Mouse (Mus musculus): Measurements from ENCODE around the gene Crabp2. TPM values are rescaled to one million over a fixed set of nuclear protein-coding genes. Genes with fewer than 3 reads are reported as not detected.

Crabp2 gene
- polyA plus RNA-seq, 1 experiment = not detected

DNA sequence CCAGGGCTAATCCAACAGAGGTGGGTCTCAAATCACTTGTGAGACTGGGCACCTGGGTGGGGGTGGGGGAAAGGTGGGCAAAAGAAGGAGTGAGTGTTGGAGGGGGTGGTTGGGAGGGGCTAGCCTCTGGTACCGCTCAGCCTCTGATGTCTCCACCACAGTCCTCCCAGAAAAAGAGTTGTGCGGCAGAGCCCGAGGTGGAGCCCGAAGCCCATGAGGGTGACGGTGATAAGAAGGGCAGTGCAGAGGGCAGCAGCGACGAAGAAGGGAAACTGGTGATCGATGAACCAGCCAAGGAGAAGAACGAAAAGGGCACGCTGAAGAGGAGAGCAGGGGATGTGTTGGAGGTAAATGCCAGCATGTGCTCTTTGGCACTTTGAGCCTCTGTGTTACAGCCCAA, 34.6 kb upstream of the Crabp2 start:
- Histone ChIP-seq H3K36me3 (ENCODE audit: control insufficient read depth, insufficient read depth, low read length) (peaks cover 29% of the 10 kb centered on the region), H3K27ac (ENCODE audit: insufficient read depth, low read depth, low read length) (no peak overlapping the region), H3K4me1 (ENCODE audit: control insufficient read depth, insufficient read depth, insufficient read length, low read length) (peaks cover 13% of the 10 kb centered on the region), H3K27me3 (ENCODE audit: control insufficient read depth, insufficient read depth, low read length) (no peaks in the 10 kb centered on the region), H3K4me3 (ENCODE audit: low read depth, low read length) (no peak overlapping the region)
- 93% methylated on average over 10 of the region's 10 CpGs for WGBS
- TF ChIP-seq CTCF (IDR thresholded peaks at IDR 0.05; ENCODE audit: extremely low read depth, insufficient read length, insufficient replicate concordance, low read depth, low read length) (no peak), POLR2A (IDR thresholded peaks at IDR 0.05; ENCODE audit: low read depth, low read length) (no peak)

GRCm38 (mm10) chr3:87916990-87917389, 31.5 kb upstream of the Crabp2 start:
- Histone ChIP-seq H3K4me1 (ENCODE audit: control insufficient read depth, insufficient read depth, insufficient read length, low read length) (no peaks in the 10 kb centered on the region; the same call in 1 of the 2 replicates), H3K36me3 (ENCODE audit: control insufficient read depth, insufficient read depth, low read length) (peaks cover 33% of the 10 kb centered on the region)
- WGBS = 84% methylated on average over 1 of the region's 1 CpGs

DNA sequence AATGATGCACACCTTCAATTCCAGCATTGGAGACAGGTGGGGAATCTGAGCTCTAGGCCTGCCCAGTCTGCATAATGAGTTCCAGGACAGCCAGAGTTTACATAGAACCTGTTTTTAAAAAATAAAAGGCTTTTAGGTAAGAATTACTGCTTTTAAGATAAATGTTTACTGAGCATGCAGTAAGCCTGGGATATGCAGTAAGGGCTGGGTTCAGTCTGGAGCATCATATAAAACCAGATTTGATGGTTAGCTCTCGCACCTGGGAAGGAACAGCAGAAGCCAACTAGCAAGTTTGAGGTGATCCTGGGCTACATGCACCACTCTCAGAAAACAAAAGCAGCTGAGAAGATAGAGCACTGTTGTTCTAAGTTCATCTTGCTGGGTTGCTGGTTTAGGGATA, 29.9 kb upstream of the Crabp2 start:
- Histone ChIP-seq H3K4me1 (ENCODE audit: control insufficient read depth, insufficient read depth, insufficient read length, low read length) (no peaks in the 10 kb centered on the region; the same call in 1 of the 2 replicates), H3K4me3 (ENCODE audit: low read depth, low read length) (no peak overlapping the region), H3K36me3 (ENCODE audit: control insufficient read depth, insufficient read depth, low read length) (peaks cover 42% of the 10 kb centered on the region), H3K27ac (ENCODE audit: insufficient read depth, low read depth, low read length) (no peak overlapping the region), H3K27me3 (ENCODE audit: control insufficient read depth, insufficient read depth, low read length) (no peaks in the 10 kb centered on the region)
- 92% methylated on average over 1 of the region's 1 CpGs for WGBS
- no peak for TF ChIP-seq CTCF (IDR thresholded peaks at IDR 0.05; ENCODE audit: extremely low read depth, insufficient read length, insufficient replicate concordance, low read depth, low read length)

More at GRCm38 (mm10) chr3:87916990-87917389, 31.5 kb upstream of the Crabp2 start:
- TF ChIP-seq POLR2A (IDR thresholded peaks at IDR 0.05; ENCODE audit: low read depth, low read length) = no peak
- no peak for TF ChIP-seq CTCF (IDR thresholded peaks at IDR 0.05; ENCODE audit: extremely low read depth, insufficient read length, insufficient replicate concordance, low read depth, low read length)
- no peak overlapping the region for H3K4me3 ChIP-seq (ENCODE audit: low read depth, low read length)
- H3K27me3 ChIP-seq (ENCODE audit: control insufficient read depth, insufficient read depth, low read length) = no peaks in the 10 kb centered on the region
- H3K27ac ChIP-seq (ENCODE audit: insufficient read depth, low read depth, low read length) = no peak overlapping the region

DNA sequence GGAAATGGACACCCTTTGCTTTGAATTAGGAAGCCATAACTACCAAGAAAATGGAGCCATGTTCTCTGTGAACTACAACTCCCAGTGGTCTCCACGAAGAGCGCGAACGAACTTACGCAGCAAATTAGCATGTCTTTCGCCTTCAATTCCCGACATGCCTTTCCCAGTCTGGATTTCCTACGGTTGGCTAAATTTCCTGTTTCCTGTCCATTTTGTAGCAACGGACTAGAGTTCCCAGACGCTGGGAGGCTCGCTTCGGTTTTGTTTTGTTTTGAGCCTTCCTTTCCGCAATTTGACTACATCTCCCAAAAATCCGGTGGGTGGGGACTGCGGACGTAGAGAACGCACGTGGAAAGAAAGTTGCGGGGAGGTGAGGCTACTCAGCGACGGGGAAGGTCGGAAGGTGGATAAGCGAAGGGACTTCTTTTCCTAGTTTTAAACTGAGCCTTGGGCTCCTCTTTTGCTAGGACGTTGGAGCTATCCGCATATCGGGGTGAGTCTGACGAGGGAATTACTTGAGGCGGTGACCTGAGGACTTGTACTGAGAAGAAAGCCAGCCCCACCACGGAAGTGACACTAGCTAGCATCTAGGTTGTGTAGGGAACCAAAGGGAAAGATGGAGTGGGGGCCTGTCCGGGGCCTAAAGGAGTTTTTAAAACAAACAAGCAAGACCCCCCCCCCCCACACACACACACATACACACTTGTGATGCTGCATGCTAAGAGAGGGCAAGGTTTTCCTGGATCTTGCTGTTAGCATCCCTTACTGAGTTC, 28.9 kb upstream of the Crabp2 start, which contains the start of gene Mrpl24:
Gene Mrpl24, plus strand, starts transcription at position 171 of the 773 bp plus-strand sequence.
- under 1% methylated on average over 30 of the region's 30 CpGs for WGBS
- H3K27me3 ChIP-seq (ENCODE audit: control insufficient read depth, insufficient read depth, low read length) = no peaks in the 10 kb centered on the region
- TF ChIP-seq CTCF (IDR thresholded peaks at IDR 0.05; ENCODE audit: extremely low read depth, insufficient read length, insufficient replicate concordance, low read depth, low read length) (peak; percentile 12; the same call in 1 of the 2 replicates), POLR2A (IDR thresholded peaks at IDR 0.05; ENCODE audit: low read depth, low read length) (peak; percentile 50; the same call in 1 of the 2 replicates)
- peak within 1 kb of the TSS; percentile 82 for H3K27ac ChIP-seq (ENCODE audit: insufficient read depth, low read depth, low read length)
- H3K4me3 ChIP-seq (ENCODE audit: low read depth, low read length) = peak within 1 kb of the TSS; percentile 85
- peaks cover 42% of the 10 kb centered on the region for H3K36me3 ChIP-seq (ENCODE audit: control insufficient read depth, insufficient read depth, low read length)
- H3K4me1 ChIP-seq (ENCODE audit: control insufficient read depth, insufficient read depth, insufficient read length, low read length) = no peaks in the 10 kb centered on the region; the same call in 1 of the 2 replicates

- H3K4me1 ChIP-seq (ENCODE audit: control insufficient read depth, insufficient read depth, insufficient read length, low read length) = no peaks in the 10 kb centered on the region; the same call in 1 of the 2 replicates
- H3K4me3 ChIP-seq (ENCODE audit: low read depth, low read length) = no peak overlapping the region
- no peaks in the 10 kb centered on the region for H3K27me3 ChIP-seq (ENCODE audit: control insufficient read depth, insufficient read depth, low read length)
- WGBS = 43% methylated on average over 9 of the region's 9 CpGs
- H3K36me3 ChIP-seq (ENCODE audit: control insufficient read depth, insufficient read depth, low read length) = peaks cover 44% of the 10 kb centered on the region
- TF ChIP-seq POLR2A (IDR thresholded peaks at IDR 0.05; ENCODE audit: low read depth, low read length) = no peak
- H3K27ac ChIP-seq (ENCODE audit: insufficient read depth, low read depth, low read length) = no peak overlapping the region
Measured at GRCm38 (mm10) chr3:87920270-87920943, 28.1 kb upstream of the Crabp2 start.

DNA sequence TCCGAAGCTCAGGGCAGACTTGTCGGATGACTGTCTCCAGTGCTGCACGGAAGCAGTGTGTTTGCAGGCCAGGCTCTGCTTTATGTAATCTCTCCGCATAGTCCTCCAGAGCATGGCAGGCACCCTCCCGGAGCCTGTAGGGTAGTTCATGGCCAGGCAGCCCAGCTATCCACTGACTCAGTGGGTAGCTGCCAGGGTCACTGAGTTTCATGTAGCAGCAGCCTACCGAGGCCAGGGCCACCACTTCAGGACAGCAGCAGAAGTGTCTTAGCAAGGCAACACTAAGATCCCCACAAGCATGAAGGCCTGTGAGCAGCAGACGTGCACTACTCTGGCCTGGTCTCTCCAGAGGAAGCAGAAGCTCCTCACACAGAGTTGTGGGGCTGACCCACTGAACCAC, 23.5 kb upstream of the Crabp2 start:
- Histone ChIP-seq H3K36me3 (ENCODE audit: control insufficient read depth, insufficient read depth, low read length) (peaks cover 49% of the 10 kb centered on the region), H3K27ac (ENCODE audit: insufficient read depth, low read depth, low read length) (no peak overlapping the region), H3K4me3 (ENCODE audit: low read depth, low read length) (no peak overlapping the region), H3K4me1 (ENCODE audit: control insufficient read depth, insufficient read depth, insufficient read length, low read length) (peaks cover 5% of the 10 kb centered on the region; the same call in 1 of the 2 replicates), H3K27me3 (ENCODE audit: control insufficient read depth, insufficient read depth, low read length) (no peaks in the 10 kb centered on the region)
- TF ChIP-seq POLR2A (IDR thresholded peaks at IDR 0.05; ENCODE audit: low read depth, low read length) (no peak), CTCF (IDR thresholded peaks at IDR 0.05; ENCODE audit: extremely low read depth, insufficient read length, insufficient replicate concordance, low read depth, low read length) (no peak)
- WGBS = 86% methylated on average over 7 of the region's 7 CpGs

DNA sequence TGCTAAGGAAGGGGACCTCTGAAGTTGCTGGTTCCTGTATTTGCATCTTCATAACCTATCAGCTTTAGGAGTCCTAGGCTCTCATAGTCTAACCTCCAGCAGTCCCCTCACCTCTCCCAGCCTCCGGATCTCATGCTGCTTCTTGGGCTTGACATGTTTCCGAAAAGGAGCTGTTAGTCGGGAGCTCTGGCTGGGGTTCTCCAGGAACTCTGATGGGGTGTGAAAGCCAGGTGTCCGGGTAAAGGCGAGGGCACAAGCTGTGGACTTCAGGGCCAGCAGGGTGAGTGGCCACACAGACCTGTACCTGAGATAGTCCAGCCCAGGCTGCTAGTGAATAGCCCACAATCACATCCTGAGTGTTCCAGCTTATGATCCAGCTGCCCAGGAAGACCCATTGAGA, 21.0 kb upstream of the Crabp2 start:
- no peak overlapping the region for H3K27ac ChIP-seq (ENCODE audit: insufficient read depth, low read depth, low read length)
- H3K4me1 ChIP-seq (ENCODE audit: control insufficient read depth, insufficient read depth, insufficient read length, low read length) = peaks cover 9% of the 10 kb centered on the region; the same call in 1 of the 2 replicates
- no peaks in the 10 kb centered on the region for H3K27me3 ChIP-seq (ENCODE audit: control insufficient read depth, insufficient read depth, low read length)
- H3K4me3 ChIP-seq (ENCODE audit: low read depth, low read length) = no peak overlapping the region
- H3K36me3 ChIP-seq (ENCODE audit: control insufficient read depth, insufficient read depth, low read length) = peaks cover 48% of the 10 kb centered on the region
- WGBS = 86% methylated on average over 5 of the region's 5 CpGs
- TF ChIP-seq CTCF (IDR thresholded peaks at IDR 0.05; ENCODE audit: extremely low read depth, insufficient read length, insufficient replicate concordance, low read depth, low read length) = no peak
- no peak for TF ChIP-seq POLR2A (IDR thresholded peaks at IDR 0.05; ENCODE audit: low read depth, low read length)

Measured in small intestine, adult 2 months (tissue).